Mouse (Mus musculus): ENCODE results near the gene Cux1. TPM values are rescaled to one million over a fixed set of nuclear protein-coding genes. Genes with fewer than 3 reads are reported as not detected.
A peak's percentile ranks its signal among the peaks of the same experiment; 100 is the strongest.

Cux1 gene
- total RNA-seq, 2 experiments from 2014 or later: 107 to 119 TPM

GRCm38 (mm10) chr5:136354729-136355128 lies 212.6 kb downstream of the Cux1 start:
- DNase-seq (ENCODE audit: low spot score in 2 of 2): no peak
- intact Hi-C loops (cut with DNase I): loop anchor here (10.0 kb wide), 1 partner anchor 100 kb away; no protein-coding TSS in a partner anchor

- intact Hi-C loops (cut with DNase I): loop anchor here (10.0 kb wide), 1 partner anchor 102 kb away; no protein-coding TSS in a partner anchor
Measured at GRCm38 (mm10) chr5:136353114-136353513, 214.2 kb downstream of the Cux1 start.

GRCm38 (mm10) chr5:136343156-136343890 lies 224.0 kb downstream of the Cux1 start:
- intact Hi-C loops (cut with DNase I): no loop called here
- DNase-seq (ENCODE audit: low spot score in 2 of 2): no peak

More at GRCm38 (mm10) chr5:136353114-136353513, 214.2 kb downstream of the Cux1 start:
- no peak for DNase-seq (ENCODE audit: low spot score in 2 of 2)

GRCm38 (mm10) chr5:136336798-136337527 lies 230.3 kb downstream of the Cux1 start:
- intact Hi-C loops (cut with DNase I): no loop called here
- no peak for DNase-seq (ENCODE audit: low spot score in 2 of 2)

- intact Hi-C loops (cut with DNase I): no loop called here
- no peak for DNase-seq (ENCODE audit: low spot score in 2 of 2)
Measured at GRCm38 (mm10) chr5:136335681-136336080, 231.6 kb downstream of the Cux1 start.

- intact Hi-C loops (cut with DNase I): no loop called here
- no peak for DNase-seq (ENCODE audit: low spot score in 2 of 2)
Measured at GRCm38 (mm10) chr5:136334780-136335179, 232.5 kb downstream of the Cux1 start.

GRCm38 (mm10) chr5:136334051-136334450 lies 233.2 kb downstream of the Cux1 start:
- no peak for DNase-seq (ENCODE audit: low spot score in 2 of 2)
- intact Hi-C loops (cut with DNase I): no loop called here

GRCm38 (mm10) chr5:136332786-136333462 lies 234.4 kb downstream of the Cux1 start:
- intact Hi-C loops (cut with DNase I): no loop called here
- DNase-seq (ENCODE audit: low spot score in 2 of 2): no peak

- DNase-seq (ENCODE audit: low spot score in 2 of 2): no peak
- intact Hi-C loops (cut with DNase I): no loop called here
Measured at GRCm38 (mm10) chr5:136327736-136328135, 239.6 kb downstream of the Cux1 start.

GRCm38 (mm10) chr5:136326626-136327025 lies 240.7 kb downstream of the Cux1 start:
- DNase-seq (ENCODE audit: low spot score in 2 of 2): no peak
- intact Hi-C loops (cut with DNase I): no loop called here

GRCm38 (mm10) chr5:136324506-136324905 lies 242.8 kb downstream of the Cux1 start:
- no peak for DNase-seq (ENCODE audit: low spot score in 2 of 2)
- intact Hi-C loops (cut with DNase I): no loop called here

GRCm38 (mm10) chr5:136321378-136321777 lies 245.9 kb downstream of the Cux1 start:
- no peak for DNase-seq (ENCODE audit: low spot score in 2 of 2)
- intact Hi-C loops (cut with DNase I): no loop called here

- DNase-seq (ENCODE audit: low spot score in 2 of 2): no peak
- intact Hi-C loops (cut with DNase I): no loop called here
Measured at GRCm38 (mm10) chr5:136312566-136312965, 254.7 kb downstream of the Cux1 start.

- DNase-seq (ENCODE audit: low spot score in 2 of 2): no peak
Measured at GRCm38 (mm10) chr5:136312166-136312565, 255.1 kb downstream of the Cux1 start.

GRCm38 (mm10) chr5:136306254-136306653 lies 261.0 kb downstream of the Cux1 start:
- intact Hi-C loops (cut with DNase I): no loop called here
- DNase-seq (ENCODE audit: low spot score in 2 of 2): peak in 1 of 2 experiments; percentile 26

More at GRCm38 (mm10) chr5:136312166-136312565, 255.1 kb downstream of the Cux1 start:
- intact Hi-C loops (cut with DNase I): no loop called here

GRCm38 (mm10) chr5:136303409-136303983 lies 263.8 kb downstream of the Cux1 start:
- no peak for DNase-seq (ENCODE audit: low spot score in 2 of 2)
- intact Hi-C loops (cut with DNase I): no loop called here

GRCm38 (mm10) chr5:136300880-136301279 lies 266.4 kb downstream of the Cux1 start:
- DNase-seq (ENCODE audit: low spot score in 2 of 2): no peak
- intact Hi-C loops (cut with DNase I): no loop called here

GRCm38 (mm10) chr5:136297691-136298090 lies 269.6 kb downstream of the Cux1 start:
- intact Hi-C loops (cut with DNase I): no loop called here
- no peak for DNase-seq (ENCODE audit: low spot score in 2 of 2)

GRCm38 (mm10) chr5:136296911-136297310 lies 270.4 kb downstream of the Cux1 start:
- intact Hi-C loops (cut with DNase I): no loop called here
- no peak for DNase-seq (ENCODE audit: low spot score in 2 of 2)

- intact Hi-C loops (cut with DNase I): no loop called here
- no peak for DNase-seq (ENCODE audit: low spot score in 2 of 2)
Measured at GRCm38 (mm10) chr5:136292971-136293418, 274.3 kb downstream of the Cux1 start.

Measured in left cerebral cortex, postnatal 36 days (tissue).